Mouse (Mus musculus): ENCODE results near the gene Mgll.

The Mgll gene

DNA sequence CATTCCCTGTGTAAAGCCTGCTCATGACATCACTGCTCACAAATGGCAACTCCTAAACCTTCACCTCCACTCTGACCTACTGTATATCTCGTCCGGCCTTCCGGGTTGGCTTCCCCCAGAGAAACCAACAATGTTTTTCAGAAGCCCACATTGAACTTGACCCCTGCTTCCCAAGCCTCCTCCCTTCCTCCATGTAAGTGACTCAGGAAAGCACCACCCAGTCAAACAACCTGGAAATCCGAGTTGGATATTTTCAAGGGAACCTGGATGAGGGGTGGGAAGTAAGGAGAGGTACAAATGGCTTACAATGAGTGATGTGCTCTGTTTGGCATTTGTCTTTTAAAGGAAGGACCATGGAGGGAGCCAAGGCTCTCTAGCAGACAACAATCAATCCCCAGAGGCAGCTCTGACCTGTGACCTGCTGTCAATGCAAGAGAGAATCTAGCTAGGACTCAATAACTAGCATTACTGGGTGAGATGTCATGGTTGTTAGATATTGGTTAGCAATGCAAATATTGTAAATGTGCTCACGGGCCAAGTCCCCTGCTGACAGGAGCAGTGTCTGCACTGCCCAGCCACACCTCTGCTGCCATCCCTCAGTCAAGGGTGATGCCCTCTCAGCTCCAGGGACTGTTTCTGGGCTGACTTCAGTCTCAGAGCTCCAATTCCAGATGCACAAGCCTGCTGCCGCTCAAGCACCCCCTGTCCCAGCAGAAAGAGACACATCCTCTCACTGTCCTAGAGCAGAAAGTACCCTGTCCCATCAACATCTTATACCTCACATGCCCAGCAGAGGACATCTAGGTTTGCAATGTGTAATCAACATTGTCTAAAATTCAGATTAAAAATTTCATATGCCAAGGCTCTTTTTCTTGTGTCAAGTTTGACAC is 6.8 kb upstream of the Mgll start:
- DNase-seq (ENCODE audit: low read depth, low spot score) = no peak

DNA sequence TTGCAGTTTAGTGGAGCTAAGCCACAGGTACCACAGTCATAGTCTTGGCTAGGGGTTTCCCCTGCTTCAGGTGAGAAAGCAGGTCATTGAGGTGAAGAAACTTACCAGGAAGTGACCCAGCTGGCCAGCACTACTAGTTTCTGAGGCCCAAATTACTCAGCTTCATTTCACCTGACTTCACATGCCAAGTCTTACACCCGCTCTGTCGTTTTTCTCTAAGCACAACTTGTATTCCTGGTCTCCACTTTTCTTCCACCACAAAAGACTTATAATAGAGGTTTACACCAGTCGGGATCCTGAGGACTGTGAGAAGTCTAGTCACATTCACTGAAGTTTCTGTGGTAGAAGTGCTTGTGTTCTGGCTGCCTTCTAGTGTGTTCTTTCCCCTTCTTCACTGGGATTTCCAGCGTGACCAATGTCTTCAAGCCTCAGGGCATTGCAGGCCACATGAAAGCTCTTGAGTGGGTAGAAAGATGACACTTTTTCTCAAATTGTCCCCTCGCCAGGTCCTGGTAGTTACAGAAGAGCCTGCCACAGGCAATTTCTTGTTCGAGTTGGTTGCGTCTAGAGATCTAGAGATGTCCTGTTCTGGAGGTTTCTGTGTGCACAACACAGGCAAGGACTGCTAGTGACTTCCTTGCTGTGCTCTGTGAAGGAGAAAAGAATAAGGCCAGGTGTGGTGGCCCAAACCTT is 6.0 kb upstream of the Mgll start:
- DNase-seq (ENCODE audit: low read depth, low spot score) = no peak

DNA sequence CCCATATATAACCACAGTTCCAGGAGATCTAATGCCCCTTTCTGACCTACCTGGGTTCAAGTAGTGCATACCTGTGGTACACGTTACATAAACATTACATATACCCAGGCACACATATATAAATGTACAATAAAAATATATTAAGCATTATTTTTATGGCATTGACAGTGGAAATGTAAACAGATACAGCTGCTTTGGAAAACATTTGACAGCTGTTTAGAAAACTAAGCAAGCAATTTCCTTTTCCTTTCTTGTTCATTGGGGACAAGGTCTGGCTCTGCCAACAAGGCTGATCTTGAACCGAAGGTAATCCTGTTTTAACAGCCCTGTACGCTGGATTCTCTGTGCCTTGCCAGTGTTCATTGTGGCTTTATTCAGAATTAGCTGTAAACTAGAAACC is 3.2 kb upstream of the Mgll start:
- DNase-seq (ENCODE audit: low read depth, low spot score) = no peak

DNA sequence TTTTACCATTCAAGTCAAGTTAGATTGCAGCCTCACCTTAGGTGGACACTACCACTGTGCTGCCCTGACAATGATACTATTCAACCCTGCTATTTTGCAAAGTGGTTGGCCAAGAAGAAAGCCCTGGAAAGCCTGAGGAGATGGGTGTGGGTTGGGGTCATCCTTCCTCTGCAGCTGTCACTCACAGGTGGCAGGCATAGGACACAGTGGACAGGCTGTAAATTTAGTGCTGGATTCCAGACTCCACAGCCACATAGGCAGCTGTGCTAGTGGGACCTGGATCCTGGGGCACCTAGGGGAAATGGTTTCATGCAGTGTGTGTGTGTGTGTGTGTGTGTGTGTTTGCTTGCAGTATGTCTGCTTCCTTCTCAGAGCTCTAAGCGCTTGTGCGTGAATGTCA is 1.3 kb upstream of the Mgll start:
- DNase-seq (ENCODE audit: low read depth, low spot score) = no peak

DNA sequence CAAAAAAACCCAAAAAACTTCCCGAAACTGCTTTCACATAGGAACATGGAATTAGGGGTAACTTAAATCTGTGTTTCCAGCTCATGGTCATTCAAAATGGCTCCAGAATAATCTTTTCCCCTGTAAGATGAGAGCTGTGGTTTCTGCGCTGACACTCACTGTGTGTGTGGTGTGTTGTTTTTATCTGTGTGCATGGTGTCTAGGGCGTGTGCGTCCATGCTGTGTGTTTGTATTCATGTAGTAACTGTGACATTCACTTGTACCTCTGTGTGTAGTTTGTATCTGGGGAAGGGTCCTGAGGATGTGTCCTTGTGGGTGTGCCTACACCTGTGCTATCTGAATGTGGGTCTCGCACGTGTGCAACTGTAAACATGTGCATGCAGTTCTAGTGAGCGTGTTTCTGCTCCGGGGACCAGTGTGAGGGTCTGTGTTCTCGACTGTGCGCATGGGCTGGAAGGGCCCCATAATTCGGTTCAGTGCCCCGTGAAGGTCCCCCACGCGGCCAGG is 353 bp upstream of the Mgll start:
- DNase-seq (ENCODE audit: low read depth, low spot score) = no peak

DNA sequence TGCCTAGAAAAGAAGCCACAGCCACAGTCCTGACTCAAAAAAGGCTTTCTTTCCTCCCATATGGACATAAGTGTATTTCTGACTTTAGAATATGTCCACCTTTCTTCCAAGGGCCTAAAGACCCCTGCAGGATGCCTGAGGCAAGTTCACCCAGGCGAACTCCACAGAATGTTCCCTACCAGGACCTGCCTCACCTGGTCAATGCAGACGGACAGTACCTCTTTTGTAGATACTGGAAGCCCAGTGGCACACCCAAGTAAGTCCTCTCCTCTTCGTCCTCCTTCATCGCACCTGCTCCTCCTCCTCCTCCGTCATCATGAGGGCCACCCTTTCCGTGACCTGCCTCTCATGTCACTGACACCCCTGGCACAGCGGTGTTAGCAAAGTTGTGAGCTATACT is 1.4 kb downstream of the Mgll start:
- DNase-seq (ENCODE audit: low read depth, low spot score) = no peak

DNA sequence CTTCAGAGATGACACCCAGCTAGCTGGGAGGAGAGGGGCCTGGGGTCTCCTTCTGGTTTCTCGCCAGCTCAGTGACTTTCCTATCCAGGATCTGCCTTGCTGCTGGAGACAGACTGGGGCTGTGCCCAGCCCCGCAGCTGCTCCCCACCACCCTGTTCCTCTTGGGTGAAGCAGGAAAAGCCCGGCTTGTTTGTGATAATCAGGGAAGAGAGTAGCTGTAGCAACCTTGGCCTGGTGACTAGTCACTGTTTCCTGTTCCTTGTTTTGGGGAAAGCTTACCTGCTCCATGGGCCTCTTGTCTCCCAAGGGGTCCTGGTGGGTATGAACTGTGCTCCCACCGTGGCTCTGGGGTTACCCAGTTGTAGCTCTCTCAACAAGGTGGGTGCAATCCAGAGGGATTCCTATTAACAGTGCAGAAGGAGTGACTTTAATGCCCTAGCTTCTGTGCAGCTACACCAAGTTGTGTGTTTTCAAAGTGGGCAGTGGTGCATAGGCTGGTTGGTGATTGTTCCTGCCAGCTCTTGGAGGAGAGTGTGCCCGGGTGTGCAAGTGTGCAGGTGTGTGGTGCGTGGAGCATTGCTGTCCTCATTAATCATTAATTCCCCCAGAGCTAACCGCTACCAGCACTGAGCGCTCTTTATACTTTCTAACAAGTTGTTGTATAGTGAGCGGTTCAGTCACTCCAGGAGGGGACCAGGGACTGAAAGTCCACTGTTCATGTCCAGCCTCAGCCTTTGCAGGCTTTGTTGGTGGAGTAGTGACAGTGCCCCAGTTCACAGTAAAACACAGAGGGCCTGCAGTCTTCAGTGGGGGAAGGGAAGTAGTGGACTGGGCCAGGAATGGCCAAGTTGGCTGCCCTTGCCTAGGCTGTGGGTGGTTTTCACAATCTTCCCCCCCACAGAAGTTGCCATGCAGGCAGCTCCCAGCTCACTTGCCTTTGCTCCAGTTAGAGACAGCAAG is 2.3 kb downstream of the Mgll start:
- no peak for DNase-seq (ENCODE audit: low read depth, low spot score)

DNA sequence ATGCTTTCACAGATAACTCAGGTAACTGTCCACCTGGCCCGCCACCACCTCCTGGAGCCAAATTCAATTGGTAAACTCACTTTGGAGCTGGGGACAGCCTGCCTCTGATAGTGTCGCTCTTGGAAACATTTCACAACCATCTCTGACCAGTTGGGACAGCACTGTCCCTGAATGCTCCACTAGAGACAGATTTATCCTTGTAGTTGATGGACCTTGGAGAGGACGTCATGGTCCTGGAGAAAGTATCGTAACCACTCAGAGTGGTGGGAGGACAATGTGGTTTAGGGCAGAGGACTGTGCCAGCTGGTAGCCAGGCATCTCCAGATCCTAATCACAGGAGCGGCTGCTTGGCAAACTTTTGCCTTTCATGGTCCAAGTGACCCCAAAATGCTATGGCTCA is 3.3 kb downstream of the Mgll start:
- no peak for DNase-seq (ENCODE audit: low read depth, low spot score)

DNA sequence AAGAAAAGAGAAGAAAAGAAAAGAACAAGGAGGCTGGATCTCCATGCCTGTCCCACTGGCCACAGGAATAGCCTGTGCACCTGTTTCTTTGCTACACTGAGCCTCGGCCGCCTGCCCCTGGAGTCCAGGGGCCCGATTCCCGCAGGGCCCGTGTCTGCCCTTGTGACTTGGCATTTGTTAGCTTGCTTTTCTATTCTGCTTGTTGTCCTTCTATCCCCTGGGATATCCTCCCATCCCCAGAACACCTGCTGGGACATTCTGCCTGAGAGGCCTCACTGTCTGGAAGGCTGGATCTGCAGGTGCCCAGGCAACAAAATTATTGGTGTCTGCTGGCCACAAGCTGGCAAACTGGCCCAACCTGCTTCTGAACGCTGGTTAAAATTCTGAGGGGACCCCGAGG is 3.8 kb downstream of the Mgll start:
- DNase-seq (ENCODE audit: low read depth, low spot score) = no peak

DNA sequence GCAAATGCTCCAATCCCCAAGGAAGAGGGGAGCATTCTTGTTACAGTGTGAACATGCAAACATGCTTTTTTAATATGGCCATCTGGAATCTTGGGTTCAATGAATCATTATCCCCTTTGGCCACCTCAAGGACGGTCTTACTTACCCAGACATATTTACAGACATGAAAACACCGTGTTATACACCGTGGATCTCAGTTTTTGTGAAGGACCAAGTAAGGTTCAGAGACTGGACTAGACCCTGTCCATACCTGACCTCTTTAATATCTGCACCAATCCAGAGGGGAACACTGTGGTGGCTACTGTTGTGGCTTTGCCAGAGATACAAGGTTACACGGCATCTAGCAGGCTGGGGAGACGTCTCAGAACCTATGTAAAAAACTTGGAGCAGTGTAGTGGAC is 4.3 kb downstream of the Mgll start:
- no peak for DNase-seq (ENCODE audit: low read depth, low spot score)

DNA sequence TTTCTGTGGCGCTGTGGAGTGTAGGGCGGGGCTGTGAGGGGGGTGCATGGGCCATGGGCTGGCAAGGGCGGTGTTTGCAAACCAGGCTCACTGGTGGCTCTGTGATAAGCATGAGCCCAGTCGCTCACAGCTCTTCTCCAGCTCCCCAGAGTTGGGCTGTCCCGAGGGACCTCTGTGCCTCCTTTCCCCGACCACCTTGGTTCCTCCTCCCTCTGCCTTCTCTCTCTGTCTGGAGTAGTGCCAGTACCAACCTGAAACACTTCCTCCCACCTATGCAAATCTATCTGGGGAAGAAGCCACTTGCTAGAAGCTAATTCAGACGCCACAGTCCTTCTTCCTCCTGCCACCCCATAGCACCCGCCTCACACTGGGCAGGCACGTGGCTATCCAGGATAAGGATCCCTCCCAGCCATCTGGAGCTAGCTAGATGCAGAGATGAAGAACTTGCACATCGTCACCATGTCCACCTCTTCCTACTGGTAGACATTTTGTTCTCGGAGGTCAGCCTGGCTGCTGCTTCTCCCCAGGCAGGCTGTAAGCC is 7.1 kb downstream of the Mgll start:
- DNase-seq (ENCODE audit: low read depth, low spot score) = no peak

DNA sequence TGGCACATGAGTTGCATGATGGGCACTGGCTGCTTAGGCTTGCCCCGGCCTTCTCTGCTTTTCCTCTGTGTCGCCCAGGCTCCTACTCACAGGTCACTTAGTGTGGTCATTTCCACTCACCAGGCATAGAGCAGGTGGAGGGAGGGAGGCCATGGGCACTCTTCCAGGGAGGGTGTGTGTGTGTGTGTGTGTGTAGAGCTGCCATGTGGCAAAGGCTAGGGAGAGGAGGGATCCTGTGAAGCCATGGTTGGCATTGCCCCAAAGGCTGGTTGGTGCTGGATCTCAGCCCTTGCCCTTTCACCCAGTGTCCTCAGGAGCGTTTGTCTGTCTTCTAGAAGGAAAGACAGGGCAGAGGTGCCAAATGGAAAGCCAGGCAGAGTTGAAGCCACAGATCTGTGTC is 7.8 kb downstream of the Mgll start:
- no peak for DNase-seq (ENCODE audit: low read depth, low spot score)

DNA sequence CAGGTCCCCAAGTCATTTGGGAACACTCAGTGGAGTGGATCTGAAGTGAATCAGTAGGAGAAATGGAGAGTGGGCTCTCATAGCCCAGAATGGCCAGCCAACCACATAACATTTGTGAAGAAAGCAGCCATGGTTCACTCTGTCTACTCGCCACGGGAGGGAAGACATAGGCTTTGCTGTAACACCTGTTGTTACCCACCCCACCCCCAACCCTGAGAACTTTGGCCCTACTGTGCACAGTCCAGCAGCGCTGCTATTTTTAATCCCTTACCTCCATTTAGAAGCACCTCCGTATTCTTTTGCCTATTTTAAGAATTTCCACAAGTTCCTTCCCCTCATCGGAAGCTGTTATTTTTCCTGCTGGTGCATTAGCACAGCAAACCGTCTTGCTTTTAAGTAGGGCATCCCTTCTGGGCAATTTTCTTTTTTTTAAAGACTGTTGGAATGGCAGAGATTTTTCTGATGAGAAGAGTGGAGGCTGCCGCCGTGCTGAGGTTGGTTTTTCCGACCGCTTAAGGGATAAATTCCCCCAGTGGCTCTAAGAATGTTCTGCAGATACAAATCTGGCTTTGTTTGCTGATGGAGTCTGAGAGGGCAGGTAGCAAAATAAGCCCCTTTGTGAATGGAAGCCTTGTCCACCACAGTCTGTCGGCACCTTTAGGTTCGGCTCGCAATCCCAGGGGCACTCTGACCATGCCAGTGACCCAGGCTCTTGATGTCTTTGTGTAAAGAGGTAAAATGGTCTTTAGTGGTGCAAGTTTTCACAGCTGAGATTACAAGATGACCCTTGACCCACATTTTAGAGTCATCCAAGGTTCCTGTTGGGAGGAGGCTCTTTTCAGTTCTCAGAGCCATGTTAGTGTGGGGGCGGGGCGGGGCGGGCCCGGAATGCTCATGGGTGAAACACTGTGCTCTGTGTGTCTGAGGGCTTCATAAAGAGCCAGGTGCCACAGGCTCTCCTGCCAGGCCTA is 8.7 kb downstream of the Mgll start:
- no peak for DNase-seq (ENCODE audit: low read depth, low spot score)

DNA sequence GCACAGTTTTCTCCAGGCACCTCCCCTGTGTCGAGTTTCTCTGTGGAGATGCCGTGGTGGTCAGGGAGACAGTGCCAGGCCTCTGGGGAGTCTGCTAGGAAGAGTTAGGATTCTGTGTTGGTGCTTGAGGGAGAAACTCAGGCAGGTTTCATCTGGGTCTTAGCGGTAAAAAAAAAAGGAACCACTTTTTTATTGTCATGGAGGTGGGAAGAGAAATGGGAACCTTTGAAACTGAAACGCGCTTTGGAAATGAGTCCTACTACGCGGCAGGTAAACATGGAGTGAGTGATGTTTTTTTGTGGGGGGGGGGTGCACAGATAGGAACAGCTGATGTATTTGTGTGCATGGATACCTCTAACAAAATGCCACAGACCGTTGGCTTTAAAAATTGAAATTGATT is 12.1 kb downstream of the Mgll start:
- DNase-seq (ENCODE audit: low read depth, low spot score) = no peak

DNA sequence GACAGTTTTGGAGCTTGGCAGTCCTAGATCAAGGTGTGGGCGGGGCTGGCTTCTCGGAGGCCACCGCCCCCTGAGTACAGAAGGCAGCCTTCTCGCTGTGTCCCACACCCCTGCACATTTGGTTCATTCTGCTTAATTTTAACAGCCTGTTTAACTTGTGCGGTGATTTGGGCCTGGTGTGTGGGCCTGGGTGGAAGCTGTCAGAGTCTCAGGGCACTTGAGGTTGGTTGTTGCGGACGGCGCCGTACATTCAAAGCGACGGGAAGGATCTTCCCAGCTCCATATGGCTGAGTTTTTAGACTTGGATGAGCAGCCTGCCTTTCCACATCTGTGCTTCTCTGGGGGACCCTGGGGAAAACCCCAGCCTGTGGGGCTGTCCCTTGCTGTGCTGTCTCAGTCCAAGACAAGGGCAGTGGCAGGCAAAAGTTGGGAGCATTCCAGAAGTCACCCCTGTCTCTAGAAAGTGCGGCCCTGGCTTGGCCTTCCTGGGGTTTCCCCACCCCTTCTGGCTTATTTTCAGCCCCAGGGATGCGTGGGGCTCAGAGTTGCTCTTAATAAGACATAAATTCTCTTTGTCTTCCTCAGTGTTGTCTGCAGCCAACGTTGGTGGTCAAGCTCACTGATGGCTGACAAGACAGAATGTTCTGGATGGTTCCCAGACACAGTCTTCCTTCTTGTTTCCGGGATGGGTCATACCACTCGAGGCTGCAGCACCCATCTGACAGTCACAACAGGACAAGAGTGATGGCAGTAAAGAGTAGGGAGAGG is 12.7 kb downstream of the Mgll start:
- no peak for DNase-seq (ENCODE audit: low read depth, low spot score)

DNA sequence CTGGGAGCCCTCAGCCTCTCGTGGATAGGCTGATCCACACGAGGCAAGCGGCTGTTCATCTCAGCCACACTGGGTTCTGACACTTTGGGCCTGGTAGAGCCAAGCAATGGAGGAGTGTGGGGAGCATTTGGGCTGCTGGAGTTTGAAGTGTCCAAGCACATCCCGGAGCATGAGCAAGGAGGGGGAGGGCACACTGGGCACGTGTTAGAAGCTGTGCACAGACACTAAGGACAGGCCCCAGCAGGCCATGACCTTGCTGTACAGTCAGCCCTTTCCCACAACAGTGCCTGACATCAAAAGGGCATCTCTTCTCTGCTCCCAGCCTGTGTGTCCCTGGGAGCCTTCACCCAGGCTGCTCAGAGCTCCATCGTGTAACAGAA is 13.3 kb downstream of the Mgll start:
- no peak for DNase-seq (ENCODE audit: low read depth, low spot score)

DNA sequence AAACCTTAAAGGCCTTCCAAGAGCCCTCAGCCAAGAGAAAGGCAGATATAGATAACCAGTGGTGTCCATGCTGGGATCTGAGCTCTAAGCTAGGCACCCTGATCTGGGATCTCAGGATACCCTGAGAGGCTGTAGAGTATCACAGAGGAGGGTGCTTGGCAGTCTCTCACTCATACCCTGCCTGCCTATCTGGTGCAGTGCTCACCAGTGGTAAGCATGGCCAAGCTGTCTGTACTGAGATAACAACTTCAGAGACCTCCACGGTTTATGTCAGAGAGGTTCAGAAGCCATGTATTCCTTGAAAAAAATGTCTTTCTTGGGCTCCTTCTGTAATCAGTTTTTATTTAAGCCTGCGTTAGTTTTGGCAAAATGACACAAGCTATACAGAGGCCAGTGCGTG is 16.8 kb downstream of the Mgll start:
- DNase-seq (ENCODE audit: low read depth, low spot score) = no peak

DNA sequence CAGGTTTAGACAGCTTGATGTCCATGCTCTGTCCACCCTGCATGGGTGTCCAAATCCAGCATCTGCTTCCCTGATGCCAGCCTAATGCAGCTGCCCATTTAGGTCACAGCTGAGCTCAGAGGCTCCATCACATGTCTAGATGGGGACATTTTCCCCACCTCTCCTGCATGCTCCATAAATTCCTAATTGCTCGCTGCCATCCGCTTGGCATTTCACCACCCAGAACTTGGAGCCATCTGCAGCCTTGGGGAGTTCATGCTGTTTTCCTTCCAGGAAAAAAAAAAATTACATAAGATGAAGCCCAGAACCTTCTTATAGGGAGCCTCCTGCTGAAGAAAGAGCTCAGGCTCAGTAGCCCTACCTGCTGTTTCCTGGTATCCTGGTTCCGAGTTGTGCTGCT is 17.6 kb downstream of the Mgll start:
- DNase-seq (ENCODE audit: low read depth, low spot score) = no peak

DNA sequence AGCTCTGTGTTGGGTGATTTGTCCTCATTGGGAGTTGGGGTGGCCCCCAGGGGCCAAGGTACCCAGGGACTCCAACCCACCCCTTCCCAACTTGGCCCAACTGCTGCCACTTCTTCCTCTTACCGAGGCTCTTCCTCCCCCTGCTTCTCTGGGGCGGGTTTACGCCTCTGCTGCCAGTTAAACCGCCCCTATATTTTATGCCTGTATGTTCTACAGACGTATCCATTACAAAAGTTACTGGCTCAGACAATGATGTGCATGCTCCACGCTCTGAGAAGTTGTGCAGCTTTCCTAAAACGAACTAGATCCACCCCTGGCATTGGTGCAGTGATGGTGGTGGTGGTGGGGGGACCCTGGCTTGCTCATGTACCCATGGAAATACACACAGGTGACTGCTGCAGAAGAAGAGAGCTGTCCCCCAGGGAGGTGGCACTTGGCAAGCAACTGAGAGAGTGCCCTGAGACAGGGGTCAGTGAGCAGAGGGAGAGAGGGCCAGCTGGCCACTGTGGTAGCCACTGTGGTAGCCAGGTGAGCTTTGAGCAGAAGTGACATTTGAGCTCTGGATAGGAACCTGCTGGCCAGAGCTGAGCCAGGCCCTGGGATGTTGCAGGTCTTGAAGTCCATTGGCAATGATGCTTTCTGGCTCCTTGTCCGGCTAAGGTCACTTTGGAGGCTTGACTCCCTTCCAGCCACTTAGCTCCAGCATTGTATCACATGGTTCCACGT is 18.2 kb downstream of the Mgll start:
- no peak for DNase-seq (ENCODE audit: low read depth, low spot score)

Measured in embryo, embryonic 11.5 days (tissue).